Mouse (Mus musculus) stomach, embryonic 15.5 days (tissue): ENCODE measurements at regions not wholly inside any gene's neighbourhood (a gene's known extent, or its start where the extent isn't known, plus 50 kb on each side); places are given as distances from the start of the nearest gene placed in this dataset.

Experiments used
- ATAC-seq: fragments of 200-750 bp; cut with Nextera tagmentation; 2 replicates; pipeline ENCODE4 v1.8.0; 2017; ENCODE audit warnings: low read depth, moderate number of reproducible peaks, moderate TSS enrichment; ENCODE audit not compliant: insufficient read depth, low FRiP score
- H3K27ac ChIP-seq: fragments of 300-500 bp; sonication (generic); 2 replicates; pipeline ENCODE4 v1.5.1; 2015; ENCODE audit warnings: mild to moderate bottlenecking, inconsistent platforms
- H3K27me3 ChIP-seq: fragments of 300-500 bp; sonication (generic); replicated peaks from 2 replicates; pipeline ENCODE4 v1.6.1; 2015; ENCODE audit warnings: inconsistent platforms
- H3K36me3 ChIP-seq: fragments of 300-500 bp; sonication (generic); 2 replicates; pipeline ENCODE4 v1.6.1; 2015; ENCODE audit warnings: inconsistent platforms
- H3K4me1 ChIP-seq: fragments of 300-500 bp; sonication (generic); 2 replicates; pipeline ENCODE4 v1.6.1; 2015; ENCODE audit warnings: inconsistent platforms
- H3K4me2 ChIP-seq: fragments of 300-500 bp; sonication (generic); 2 replicates; pipeline ENCODE4 v1.6.1; 2015; ENCODE audit warnings: mild to moderate bottlenecking, inconsistent platforms
- H3K4me3 ChIP-seq: fragments of 300-500 bp; sonication (generic); replicated peaks from 2 replicates; pipeline ENCODE4 v1.5.1; 2015; ENCODE audit warnings: inconsistent platforms
- H3K9ac ChIP-seq: fragments of 300-500 bp; sonication (generic); 2 replicates; pipeline ENCODE4 v1.6.1; 2015; ENCODE audit warnings: inconsistent platforms
- H3K9me3 ChIP-seq: fragments of 300-500 bp; sonication (generic); 2 replicates; pipeline ENCODE4 v1.6.1; 2016; ENCODE audit warnings: inconsistent platforms
- WGBS: fragments of 180-500 bp; shearing (Covaris S2); methylation state at CpG from one replicate; pipeline ENCODE4 v1.1.7; 2015; 5-methylcytosine and 5-hydroxymethylcytosine counted together

DNA sequence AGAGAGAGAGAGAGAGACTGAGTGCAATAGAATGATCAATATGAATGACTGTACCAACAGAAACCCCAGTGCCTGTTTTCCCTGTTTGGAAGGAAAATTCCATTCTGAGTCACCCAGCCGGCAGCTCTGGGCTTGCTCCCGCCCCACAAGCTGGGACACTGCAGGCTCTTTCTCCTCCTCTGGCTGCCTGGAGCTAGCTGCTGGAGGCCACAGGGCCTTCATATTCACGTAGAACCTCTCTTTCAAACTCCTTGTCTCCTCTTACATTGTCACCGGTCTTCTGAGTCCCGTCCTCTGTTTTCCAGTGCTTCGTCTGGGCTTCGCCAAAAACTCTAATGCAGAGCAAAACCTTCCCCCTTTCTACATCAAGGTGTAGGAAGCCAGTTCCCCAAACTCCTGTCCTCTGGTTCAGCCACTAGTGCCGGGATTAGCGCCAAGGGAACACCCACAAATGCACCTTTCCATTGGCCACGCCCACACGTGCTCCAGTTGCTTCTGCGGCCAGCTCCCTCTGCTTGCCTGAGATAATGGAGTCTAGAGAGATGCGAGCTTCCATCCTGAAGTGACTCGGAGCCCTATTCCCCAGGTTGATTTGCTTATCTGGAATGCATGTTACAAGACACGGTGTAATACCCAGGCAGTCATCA, 76.4 kb upstream of the Map1b start:
- H3K9me3 ChIP-seq: no peaks in the 10 kb centered on the region
- no peak; the same call in 1 of the 2 replicates for ATAC-seq
- H3K27ac ChIP-seq: no peak overlapping the region
- peak overlapping the region; percentile 21 for H3K4me2 ChIP-seq
- WGBS: 11% methylated on average over 15 of the region's 15 CpGs
- H3K4me1 ChIP-seq: no peaks in the 10 kb centered on the region
- H3K4me3 ChIP-seq: no peak overlapping the region
- no peak overlapping the region for H3K9ac ChIP-seq
- no peaks in the 10 kb centered on the region for H3K36me3 ChIP-seq
- H3K27me3 ChIP-seq: no peaks in the 10 kb centered on the region

DNA sequence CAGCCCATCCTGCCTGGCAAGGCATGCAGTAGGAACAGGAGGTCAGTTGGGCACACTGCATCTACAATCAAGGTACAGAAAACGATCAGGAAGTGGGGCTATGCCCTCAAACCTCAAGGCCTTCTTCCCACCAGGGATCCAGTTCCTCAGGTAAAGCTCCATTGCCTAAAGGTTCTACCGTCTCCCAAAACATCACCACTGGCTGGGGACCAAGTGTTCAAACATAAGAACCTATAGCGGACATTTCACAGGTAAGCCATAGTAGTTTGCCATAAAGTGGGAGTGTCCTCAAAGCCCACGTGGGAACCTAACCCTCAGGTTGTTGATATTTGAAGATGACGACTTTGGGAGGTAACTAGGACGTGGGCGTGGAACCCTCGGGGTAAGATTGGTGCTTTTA, 72.3 kb upstream of the Map1b start:
- ATAC-seq: no peak
- Histone ChIP-seq H3K4me2 (no peak overlapping the region), H3K4me1 (no peaks in the 10 kb centered on the region), H3K9me3 (no peaks in the 10 kb centered on the region), H3K36me3 (no peaks in the 10 kb centered on the region), H3K27me3 (no peaks in the 10 kb centered on the region), H3K4me3 (no peak overlapping the region), H3K27ac (no peak overlapping the region), H3K9ac (no peak overlapping the region)
- WGBS: 78% methylated on average over 8 of the region's 8 CpGs

DNA sequence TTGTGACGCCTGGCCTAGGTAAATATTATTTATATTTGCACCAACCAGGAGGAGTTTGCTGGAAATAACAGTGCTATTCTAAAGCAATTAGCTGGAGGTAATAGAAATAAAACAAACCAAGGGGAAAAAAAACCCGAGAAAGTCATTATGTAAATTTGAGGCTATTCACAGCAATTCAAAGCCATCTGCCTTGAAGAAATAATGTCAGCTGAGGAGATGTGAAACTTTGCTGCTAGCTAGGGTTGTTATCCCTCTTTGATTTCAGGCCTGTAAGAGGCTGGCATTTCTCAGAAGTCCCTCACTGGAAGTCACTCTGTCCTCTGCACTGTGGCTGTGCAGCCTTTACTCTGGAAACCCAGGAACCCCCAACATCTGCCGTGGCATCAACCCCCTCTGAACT, 67.5 kb upstream of the Map1b start:
- Histone ChIP-seq H3K27me3 (no peaks in the 10 kb centered on the region), H3K9me3 (no peaks in the 10 kb centered on the region), H3K4me1 (no peaks in the 10 kb centered on the region), H3K36me3 (no peaks in the 10 kb centered on the region), H3K9ac (no peak overlapping the region), H3K4me2 (no peak overlapping the region), H3K4me3 (no peak overlapping the region), H3K27ac (no peak overlapping the region)
- 53% methylated on average over 3 of the region's 3 CpGs for WGBS
- no peak for ATAC-seq

DNA sequence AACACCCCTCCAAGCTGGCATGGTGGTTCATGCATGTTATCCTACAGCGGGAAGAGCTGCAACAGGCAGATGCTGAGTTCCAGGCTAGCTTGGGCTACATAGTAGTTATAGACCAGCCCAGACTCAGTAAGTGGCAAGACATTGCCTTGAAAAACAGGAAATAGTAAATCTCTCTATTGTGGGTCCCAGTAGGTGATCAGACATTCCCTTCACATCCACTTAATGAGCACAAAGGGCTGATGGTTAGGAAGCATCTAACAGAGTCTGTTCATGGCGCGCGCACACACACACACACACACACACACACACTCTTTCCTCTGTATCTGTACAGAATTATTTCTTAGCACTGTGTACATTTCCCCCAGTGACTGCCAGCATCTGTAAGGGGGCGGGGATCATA, 64.0 kb upstream of the Map1b start:
- no peaks in the 10 kb centered on the region for H3K4me1 ChIP-seq
- no peaks in the 10 kb centered on the region for H3K27me3 ChIP-seq
- no peak overlapping the region for H3K27ac ChIP-seq
- ATAC-seq: no peak
- WGBS: 88% methylated on average over 5 of the region's 5 CpGs
- H3K4me2 ChIP-seq: no peak overlapping the region
- H3K36me3 ChIP-seq: no peaks in the 10 kb centered on the region
- H3K9ac ChIP-seq: no peak overlapping the region
- no peaks in the 10 kb centered on the region for H3K9me3 ChIP-seq
- H3K4me3 ChIP-seq: no peak overlapping the region

DNA sequence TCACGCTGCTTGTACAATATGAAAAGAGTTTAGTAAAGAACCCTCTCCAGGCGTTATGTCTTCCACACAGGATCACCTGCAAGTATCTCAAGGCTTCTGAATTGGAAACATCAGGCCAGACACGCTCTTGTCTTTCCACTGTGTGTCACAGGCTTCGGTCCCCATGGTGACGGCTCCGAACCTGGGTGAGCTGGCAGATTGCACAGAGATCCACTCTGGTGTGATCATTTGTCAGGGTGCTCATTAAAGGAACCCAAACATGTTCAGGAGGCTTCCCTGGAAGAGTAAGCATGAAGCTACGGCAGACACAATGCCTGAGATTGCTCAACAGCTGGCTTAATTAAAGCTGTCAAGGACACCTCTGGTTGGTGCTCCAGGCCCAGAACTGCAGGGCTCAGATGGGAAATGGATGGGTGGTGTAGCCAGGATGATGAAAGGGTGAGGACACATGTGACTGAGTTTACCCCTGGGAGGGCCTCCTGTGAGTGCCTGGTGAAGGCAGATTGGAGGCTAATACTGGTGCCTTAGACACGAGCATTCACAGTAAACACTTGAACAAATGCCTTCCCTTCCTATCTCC, 63.3 kb upstream of the Map1b start:
- no peak overlapping the region for H3K4me3 ChIP-seq
- H3K9ac ChIP-seq: no peak overlapping the region
- no peak for ATAC-seq
- H3K4me1 ChIP-seq: no peaks in the 10 kb centered on the region
- no peaks in the 10 kb centered on the region for H3K27me3 ChIP-seq
- no peaks in the 10 kb centered on the region for H3K36me3 ChIP-seq
- H3K27ac ChIP-seq: no peak overlapping the region
- no peak overlapping the region for H3K4me2 ChIP-seq
- H3K9me3 ChIP-seq: no peaks in the 10 kb centered on the region
- 66% methylated on average over 8 of the region's 8 CpGs for WGBS

DNA sequence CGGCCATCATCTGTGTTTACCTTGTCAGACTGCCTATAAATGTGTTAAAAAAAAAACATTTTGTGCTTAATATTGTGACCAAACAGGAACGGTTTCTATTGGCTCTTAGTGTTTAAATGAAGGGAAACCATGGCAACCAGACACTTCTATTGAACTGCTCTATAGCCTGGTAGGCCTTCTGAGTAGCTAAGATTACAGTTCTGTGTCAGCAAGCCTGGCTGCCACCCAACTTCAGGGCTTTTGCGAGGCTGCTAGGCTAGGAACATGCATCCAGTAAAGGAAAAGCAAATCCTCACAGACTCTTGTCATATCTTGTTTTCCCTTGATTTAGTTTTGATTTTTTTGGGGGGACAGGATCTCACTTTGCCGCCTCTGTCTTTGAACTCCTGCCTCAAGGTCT, 61.3 kb upstream of the Map1b start:
- Histone ChIP-seq H3K27me3 (no peaks in the 10 kb centered on the region), H3K9me3 (no peaks in the 10 kb centered on the region), H3K36me3 (no peaks in the 10 kb centered on the region), H3K4me3 (no peak overlapping the region), H3K4me2 (no peak overlapping the region), H3K27ac (no peak overlapping the region), H3K9ac (no peak overlapping the region), H3K4me1 (no peaks in the 10 kb centered on the region)
- ATAC-seq: no peak
- 72% methylated on average over 4 of the region's 4 CpGs for WGBS

DNA sequence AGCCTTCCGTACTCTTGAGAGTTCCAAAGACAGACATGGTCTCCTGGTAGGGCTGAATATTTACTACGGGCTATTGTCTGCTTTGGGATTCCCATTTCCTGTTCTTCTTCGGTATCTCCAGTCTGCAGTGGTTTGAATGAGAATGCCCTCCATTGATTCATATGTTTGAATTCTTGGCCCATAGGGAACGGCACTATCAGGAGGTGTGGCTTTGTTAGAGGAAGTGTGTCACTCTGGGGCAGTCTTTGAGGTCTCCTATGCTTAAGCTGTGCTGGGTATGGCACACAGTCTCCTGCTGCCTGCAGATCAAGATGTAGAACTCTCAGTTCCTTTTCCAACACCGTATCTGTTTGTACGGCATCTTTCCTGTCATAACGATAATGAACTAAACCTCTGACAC, 56.7 kb upstream of the Map1b start:
- H3K9ac ChIP-seq: no peak overlapping the region
- no peaks in the 10 kb centered on the region for H3K9me3 ChIP-seq
- 80% methylated on average over 7 of the region's 7 CpGs for WGBS
- H3K36me3 ChIP-seq: no peaks in the 10 kb centered on the region
- H3K4me3 ChIP-seq: no peak overlapping the region
- no peaks in the 10 kb centered on the region for H3K4me1 ChIP-seq
- no peak for ATAC-seq
- no peaks in the 10 kb centered on the region for H3K27me3 ChIP-seq
- no peak overlapping the region for H3K4me2 ChIP-seq
- no peak overlapping the region for H3K27ac ChIP-seq

DNA sequence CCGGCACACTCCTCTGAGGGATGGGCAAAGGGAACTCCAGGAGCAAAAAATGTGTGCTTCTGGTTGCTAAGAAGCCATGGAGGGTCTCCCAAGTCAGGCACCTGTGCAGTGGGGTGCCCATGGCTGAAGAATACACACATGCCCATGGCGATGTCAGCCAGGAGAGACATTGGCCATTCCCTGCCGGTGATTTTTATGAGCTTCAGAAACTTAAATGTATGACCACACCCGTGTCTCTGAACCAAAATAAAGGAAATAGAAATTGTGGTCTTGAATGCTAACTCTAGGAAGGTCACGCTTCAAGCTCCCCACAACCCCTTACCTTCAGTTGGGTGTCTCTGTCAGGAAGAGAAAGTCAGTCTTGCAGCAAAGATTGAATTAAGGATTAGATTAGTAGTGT, 56.0 kb upstream of the Map1b start:
- H3K9ac ChIP-seq: no peak overlapping the region
- 86% methylated on average over 5 of the region's 5 CpGs for WGBS
- no peak overlapping the region for H3K4me2 ChIP-seq
- no peaks in the 10 kb centered on the region for H3K4me1 ChIP-seq
- no peaks in the 10 kb centered on the region for H3K27me3 ChIP-seq
- H3K9me3 ChIP-seq: no peaks in the 10 kb centered on the region
- H3K4me3 ChIP-seq: no peak overlapping the region
- no peaks in the 10 kb centered on the region for H3K36me3 ChIP-seq
- no peak overlapping the region for H3K27ac ChIP-seq
- no peak for ATAC-seq
